Mouse (Mus musculus): ENCODE data around the gene Adipor2. TPM values are rescaled to one million over a fixed set of nuclear protein-coding genes. Genes with fewer than 3 reads are reported as not detected.

Gene Adipor2
- 53.9 and 58.7 TPM in 2 replicates for polyA plus RNA-seq (2015; fragmentation: Nextera tagmentation; extraction: Ambion mirVana)

GRCm38 (mm10) chr6:119417354-119417753 lies at the start of gene Adipor2:
Adipor2 (minus strand) TSS chr6:119417704.
- ATAC-seq (ENCODE audit: insufficient read depth, low FRiP score, low read depth), result peak; percentile 71; the same call in 1 of the 2 replicates
- 6% methylated on average over 12 of the region's 12 CpGs for WGBS
- Histone ChIP-seq H3K9ac (no peak within 1 kb of the TSS), H3K4me1 (peaks cover 10% of the 10 kb centered on the region; the same call in 1 of the 2 replicates), H3K4me3 (replicated peaks) (no peak within 1 kb of the TSS; the same call in 1 of the 2 replicates), H3K4me2 (peak within 1 kb of the TSS; percentile 31; the same call in 1 of the 2 replicates), H3K27me3 (replicated peaks) (no peaks in the 10 kb centered on the region), H3K27ac (peak within 1 kb of the TSS; percentile 35; the same call in 1 of the 2 replicates), H3K9me3 (no peaks in the 10 kb centered on the region), H3K36me3 (no peaks in the 10 kb centered on the region)

DNA sequence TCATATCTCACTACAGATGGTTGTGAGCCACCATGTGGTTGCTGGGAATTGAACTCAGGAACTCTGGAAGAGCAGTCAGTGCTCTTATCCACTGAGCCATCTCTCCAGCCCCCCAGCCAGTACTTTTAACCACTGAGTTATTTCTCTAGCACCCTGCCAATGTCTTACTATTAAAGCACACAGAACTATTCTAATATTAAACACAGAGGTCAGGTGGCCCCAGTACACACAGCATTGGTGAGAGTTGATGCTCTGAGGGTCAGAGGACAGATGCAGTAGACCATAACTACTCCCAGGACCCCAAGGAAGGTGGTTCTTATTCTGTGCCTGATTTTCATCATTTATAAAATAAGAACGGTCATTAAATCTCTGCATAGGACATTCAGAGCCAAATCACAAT lies 48.7 kb upstream of the Adipor2 start:
- Histone ChIP-seq H3K36me3 (no peaks in the 10 kb centered on the region), H3K4me2 (no peak overlapping the region), H3K9ac (no peak overlapping the region), H3K27me3 (replicated peaks) (no peaks in the 10 kb centered on the region), H3K9me3 (no peaks in the 10 kb centered on the region), H3K4me1 (no peaks in the 10 kb centered on the region; the same call in 1 of the 2 replicates), H3K4me3 (replicated peaks) (no peak overlapping the region), H3K27ac (no peak overlapping the region)
- ATAC-seq (ENCODE audit: insufficient read depth, low FRiP score, low read depth), result no peak
- WGBS, result 87% methylated on average over 1 of the region's 1 CpGs

GRCm38 (mm10) chr6:119460391-119460790 lies 42.9 kb upstream of the Adipor2 start:
- Histone ChIP-seq H3K4me3 (replicated peaks) (no peak overlapping the region), H3K27ac (no peak overlapping the region), H3K27me3 (replicated peaks) (no peaks in the 10 kb centered on the region), H3K9me3 (no peaks in the 10 kb centered on the region), H3K4me1 (no peaks in the 10 kb centered on the region), H3K9ac (no peak overlapping the region), H3K4me2 (no peak overlapping the region), H3K36me3 (no peaks in the 10 kb centered on the region)
- no peak for ATAC-seq (ENCODE audit: insufficient read depth, low FRiP score, low read depth)
- WGBS, result 76% methylated on average over 5 of the region's 5 CpGs

- Histone ChIP-seq H3K4me3 (replicated peaks) (no peak overlapping the region), H3K27ac (no peak overlapping the region), H3K27me3 (replicated peaks) (no peaks in the 10 kb centered on the region), H3K9me3 (no peaks in the 10 kb centered on the region), H3K9ac (no peak overlapping the region), H3K4me1 (no peaks in the 10 kb centered on the region), H3K36me3 (no peaks in the 10 kb centered on the region), H3K4me2 (no peak overlapping the region)
- 55% methylated on average over 4 of the region's 4 CpGs for WGBS
- no peak for ATAC-seq (ENCODE audit: insufficient read depth, low FRiP score, low read depth)
Measured at GRCm38 (mm10) chr6:119459041-119459440, 41.5 kb upstream of the Adipor2 start.

DNA sequence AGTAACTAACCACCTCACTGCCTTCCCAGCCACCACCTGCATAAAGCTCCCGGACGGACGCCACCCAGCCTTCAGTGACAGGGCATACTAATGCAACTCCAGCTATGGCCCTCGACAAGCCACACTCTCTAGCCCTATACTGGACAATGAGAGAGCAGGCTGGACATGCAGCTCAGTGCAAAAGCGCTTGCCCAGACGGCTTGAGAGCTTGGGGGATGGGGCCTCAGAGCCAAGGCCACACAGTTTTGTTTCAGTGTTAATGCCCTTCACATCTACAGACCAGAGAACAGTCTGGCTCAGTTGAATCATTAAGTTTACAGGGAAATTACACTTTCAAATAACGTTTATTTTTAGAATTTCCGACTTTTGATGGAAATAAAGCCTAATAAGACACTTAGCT lies 40.7 kb upstream of the Adipor2 start:
- Histone ChIP-seq H3K4me2 (no peak overlapping the region), H3K27ac (no peak overlapping the region), H3K36me3 (no peaks in the 10 kb centered on the region), H3K9me3 (no peaks in the 10 kb centered on the region), H3K4me1 (no peaks in the 10 kb centered on the region), H3K9ac (no peak overlapping the region), H3K4me3 (replicated peaks) (no peak overlapping the region), H3K27me3 (replicated peaks) (no peaks in the 10 kb centered on the region)
- ATAC-seq (ENCODE audit: insufficient read depth, low FRiP score, low read depth), result no peak
- 64% methylated on average over 8 of the region's 8 CpGs for WGBS

DNA sequence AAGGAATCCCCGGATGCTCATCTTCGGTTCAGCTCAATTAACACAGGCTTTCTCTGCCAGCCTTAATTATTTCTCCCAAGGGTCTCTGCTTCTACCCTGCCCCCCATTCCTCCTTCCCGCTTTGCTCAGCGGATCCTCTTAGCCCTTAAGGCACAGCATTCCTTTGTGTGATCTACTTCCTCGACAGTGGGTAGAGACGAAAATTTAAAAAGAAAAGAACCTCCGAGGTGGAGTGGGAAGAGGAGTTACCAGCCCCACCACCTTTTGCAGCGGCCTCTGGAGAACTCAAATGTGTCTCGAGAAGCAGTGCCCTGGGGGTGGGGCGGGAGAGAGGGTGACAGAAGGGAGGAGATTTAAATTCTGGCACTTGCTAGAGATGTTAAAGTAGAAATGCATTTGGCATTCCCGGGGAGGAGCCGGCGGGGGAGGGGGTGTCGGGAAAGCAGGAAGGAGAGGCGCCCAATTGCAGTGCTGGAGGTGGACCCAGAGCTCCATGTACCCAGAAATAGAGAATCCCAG lies 34.5 kb upstream of the Adipor2 start:
- H3K4me1 ChIP-seq, result peaks cover 24% of the 10 kb centered on the region
- H3K4me3 ChIP-seq (replicated peaks), result peak overlapping the region; percentile 37
- H3K27ac ChIP-seq, result peak overlapping the region; percentile 55; the same call in 1 of the 2 replicates
- peak overlapping the region; percentile 65 for H3K4me2 ChIP-seq
- no peaks in the 10 kb centered on the region for H3K9me3 ChIP-seq
- no peaks in the 10 kb centered on the region for H3K36me3 ChIP-seq
- H3K9ac ChIP-seq, result no peak overlapping the region
- no peak for ATAC-seq (ENCODE audit: insufficient read depth, low FRiP score, low read depth)
- WGBS, result 2% methylated on average over 15 of the region's 15 CpGs
- H3K27me3 ChIP-seq (replicated peaks), result no peaks in the 10 kb centered on the region

DNA sequence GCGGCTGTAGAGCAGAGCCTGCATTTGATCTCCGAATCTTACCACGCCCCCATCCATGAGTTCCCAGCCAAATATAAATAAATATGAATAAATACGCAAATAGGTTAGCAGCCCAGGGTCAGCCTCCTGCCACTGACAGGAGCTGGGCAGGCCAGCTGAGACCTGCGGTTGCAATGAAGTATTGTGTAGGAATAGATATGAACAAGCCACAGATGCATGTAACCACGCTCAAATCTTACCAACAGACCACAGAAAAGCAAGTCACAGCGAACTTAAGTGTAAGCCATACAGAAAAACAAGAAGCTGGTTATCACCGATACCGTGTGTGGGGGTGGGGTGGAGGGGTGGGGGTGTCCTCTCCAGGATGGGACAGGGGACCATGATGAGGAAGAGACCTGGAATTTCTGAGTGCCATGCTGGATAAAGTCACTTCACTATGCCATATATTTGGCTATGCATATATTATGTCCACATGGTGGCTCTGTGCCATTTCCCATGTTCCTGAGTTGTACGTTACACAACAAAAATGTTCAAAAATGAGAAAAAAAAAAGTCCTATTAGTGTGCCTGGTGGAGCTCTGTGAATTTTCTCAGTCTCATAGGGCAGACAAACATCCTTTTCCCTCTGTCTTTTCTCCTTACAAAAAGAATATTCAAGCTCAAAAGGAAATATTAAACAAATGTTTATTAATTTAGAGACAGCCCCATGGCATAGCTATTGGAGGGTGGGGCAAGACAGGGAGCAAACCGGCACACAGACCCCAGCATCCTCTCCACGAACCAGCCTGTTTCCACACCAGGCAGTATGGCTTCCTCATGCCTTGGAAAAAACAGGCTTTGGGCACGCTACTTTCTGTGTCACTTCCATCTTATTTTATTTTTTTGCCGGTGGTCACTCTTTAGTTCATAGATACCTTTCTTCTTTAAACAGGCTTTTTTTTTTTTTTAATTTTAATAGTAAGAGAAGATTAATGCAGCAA lies 33.8 kb upstream of the Adipor2 start:
- WGBS, result 28% methylated on average over 14 of the region's 14 CpGs
- Histone ChIP-seq H3K4me2 (peak overlapping the region; percentile 65), H3K4me3 (replicated peaks) (peak overlapping the region; percentile 37), H3K9me3 (no peaks in the 10 kb centered on the region), H3K27ac (no peak overlapping the region), H3K27me3 (replicated peaks) (no peaks in the 10 kb centered on the region), H3K36me3 (no peaks in the 10 kb centered on the region), H3K9ac (no peak overlapping the region), H3K4me1 (peaks cover 24% of the 10 kb centered on the region)
- ATAC-seq (ENCODE audit: insufficient read depth, low FRiP score, low read depth), result no peak

DNA sequence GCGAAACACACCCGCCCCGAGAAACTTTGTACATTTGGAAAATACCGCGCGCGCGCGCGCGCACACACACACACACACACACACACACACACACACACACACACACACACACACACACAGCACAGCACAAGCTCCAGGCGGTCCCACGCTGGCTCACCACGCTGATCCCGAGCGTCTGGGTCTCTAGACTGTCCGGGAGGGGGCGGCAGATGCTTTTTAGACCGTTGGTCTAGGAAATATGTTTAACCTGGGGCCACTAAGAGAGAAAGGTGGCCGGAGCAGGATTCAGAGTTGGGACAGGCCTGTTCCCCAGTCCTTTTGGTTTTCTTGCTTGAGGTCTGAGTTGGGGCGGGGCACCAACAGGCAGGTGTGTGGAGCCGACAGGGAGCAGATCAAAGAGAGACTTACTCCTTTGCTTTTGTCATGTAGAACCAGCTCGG lies 31.6 kb upstream of the Adipor2 start:
- no peaks in the 10 kb centered on the region for H3K36me3 ChIP-seq
- peak overlapping the region; percentile 35 for H3K4me3 ChIP-seq (replicated peaks)
- H3K27ac ChIP-seq, result no peak overlapping the region
- 7% methylated on average over 14 of the region's 23 CpGs for WGBS
- H3K27me3 ChIP-seq (replicated peaks), result no peaks in the 10 kb centered on the region
- H3K9me3 ChIP-seq, result no peaks in the 10 kb centered on the region
- peak; percentile 60; the same call in 1 of the 2 replicates for ATAC-seq (ENCODE audit: insufficient read depth, low FRiP score, low read depth)
- no peak overlapping the region for H3K9ac ChIP-seq
- H3K4me1 ChIP-seq, result peaks cover 24% of the 10 kb centered on the region
- H3K4me2 ChIP-seq, result peak overlapping the region; percentile 72

DNA sequence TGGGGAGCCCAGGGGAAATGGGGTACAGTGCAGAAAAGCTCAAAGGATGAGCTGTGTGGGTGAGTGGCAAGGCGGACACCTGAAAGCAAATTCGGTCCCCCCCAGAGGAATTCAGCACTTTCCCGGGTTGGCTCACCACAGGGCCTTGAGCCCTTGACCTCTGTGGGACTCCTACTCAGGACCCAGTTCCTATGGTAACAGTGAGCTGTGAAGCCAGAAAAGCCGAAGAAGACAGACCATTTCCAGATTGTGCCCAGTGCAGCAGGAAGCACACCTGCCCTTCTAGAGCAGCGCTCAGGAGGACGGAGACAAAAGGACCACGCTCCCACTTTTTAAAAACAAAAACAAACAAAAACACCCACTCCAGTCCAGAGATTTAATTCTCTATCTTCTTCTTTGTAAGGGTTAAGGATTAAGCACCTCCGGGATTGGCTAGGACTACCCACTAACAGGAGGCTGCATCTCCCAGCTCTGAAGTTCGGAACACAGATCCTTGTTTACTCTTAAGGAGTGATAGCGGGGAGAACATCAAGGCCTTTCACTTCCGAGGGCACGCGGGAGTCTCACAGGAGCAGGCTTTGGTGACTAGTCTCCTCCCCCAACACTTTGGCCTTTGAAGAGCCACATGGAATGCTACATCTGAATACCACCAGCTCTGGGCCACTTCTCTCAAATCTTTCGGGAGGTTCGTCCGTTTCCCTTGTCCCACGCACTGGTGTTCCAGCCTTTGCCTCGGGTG lies 31.0 kb upstream of the Adipor2 start:
- Histone ChIP-seq H3K9ac (no peak overlapping the region), H3K9me3 (no peaks in the 10 kb centered on the region), H3K4me3 (replicated peaks) (peak overlapping the region; percentile 35), H3K36me3 (no peaks in the 10 kb centered on the region), H3K27ac (no peak overlapping the region), H3K27me3 (replicated peaks) (no peaks in the 10 kb centered on the region), H3K4me1 (peaks cover 27% of the 10 kb centered on the region), H3K4me2 (peak overlapping the region; percentile 72)
- ATAC-seq (ENCODE audit: insufficient read depth, low FRiP score, low read depth), result no peak
- 13% methylated on average over 18 of the region's 18 CpGs for WGBS

DNA sequence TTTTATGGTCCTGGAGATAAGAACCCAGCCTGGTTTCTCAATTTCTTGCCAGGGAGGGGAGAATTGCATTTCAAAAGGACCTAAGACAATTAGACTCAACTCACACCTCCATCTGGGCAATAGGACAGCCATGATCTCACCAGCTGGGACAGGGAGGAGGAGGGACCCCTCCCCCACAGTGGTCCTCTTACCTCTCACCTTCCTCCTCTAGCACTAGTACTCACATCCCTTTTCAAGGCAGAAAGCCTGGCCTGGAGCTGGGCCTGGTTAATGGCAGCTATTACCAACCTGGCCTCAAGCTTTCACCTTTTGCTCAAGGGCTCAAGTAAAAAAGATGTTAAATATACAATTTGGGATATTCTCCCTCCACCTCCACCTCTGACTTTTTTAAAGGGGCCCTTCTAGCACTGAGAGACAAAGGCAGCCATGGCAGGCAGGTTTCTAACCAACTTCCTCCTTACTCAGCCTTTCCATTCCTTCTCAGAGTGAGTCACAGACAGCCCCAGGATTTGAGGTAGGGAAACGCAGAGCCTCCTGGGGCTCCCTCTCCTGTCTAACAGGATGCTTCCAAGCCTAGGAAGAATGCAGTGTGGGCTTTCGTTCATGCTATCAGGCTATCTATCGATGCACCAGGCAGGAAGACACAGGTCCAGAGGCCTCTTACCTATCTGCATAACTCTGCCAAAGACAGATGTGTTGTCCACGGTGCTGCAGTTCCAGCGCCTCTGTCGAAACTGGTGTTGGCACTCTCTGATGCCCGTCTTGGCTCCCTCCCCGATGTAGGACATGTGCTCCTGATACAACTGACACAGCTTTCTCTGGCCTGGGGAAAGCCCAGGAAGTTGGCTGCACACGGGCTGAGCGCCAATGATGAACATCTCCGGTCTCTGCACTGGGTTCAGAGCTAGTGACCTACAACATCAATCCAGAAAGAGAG lies 28.4 kb upstream of the Adipor2 start:
- H3K27me3 ChIP-seq (replicated peaks), result no peaks in the 10 kb centered on the region
- peaks cover 16% of the 10 kb centered on the region; the same call in 1 of the 2 replicates for H3K4me1 ChIP-seq
- no peaks in the 10 kb centered on the region for H3K9me3 ChIP-seq
- no peak overlapping the region for H3K4me2 ChIP-seq
- no peak overlapping the region for H3K4me3 ChIP-seq (replicated peaks)
- no peak overlapping the region for H3K27ac ChIP-seq
- ATAC-seq (ENCODE audit: insufficient read depth, low FRiP score, low read depth), result no peak
- WGBS, result 69% methylated on average over 11 of the region's 11 CpGs
- no peak overlapping the region for H3K9ac ChIP-seq
- no peaks in the 10 kb centered on the region for H3K36me3 ChIP-seq

All from stomach, embryonic 15.5 days (tissue).